Mouse (Mus musculus): ENCODE results near the gene Matn4.

Matn4 gene

GRCm38 (mm10) chr2:164436215-164436913 lies 31.4 kb upstream of the Matn4 start:
- DNase-seq (ENCODE audit: low read depth, low spot score): no peak

GRCm38 (mm10) chr2:164435216-164436090 lies 30.5 kb upstream of the Matn4 start:
- no peak for DNase-seq (ENCODE audit: low read depth, low spot score)

GRCm38 (mm10) chr2:164434681-164435080 lies 29.7 kb upstream of the Matn4 start:
- DNase-seq (ENCODE audit: low read depth, low spot score): no peak

- DNase-seq (ENCODE audit: low read depth, low spot score): no peak
Measured at GRCm38 (mm10) chr2:164433278-164433895, 28.4 kb upstream of the Matn4 start.

- no peak for DNase-seq (ENCODE audit: low read depth, low spot score)
Measured at GRCm38 (mm10) chr2:164432541-164433191, 27.7 kb upstream of the Matn4 start.

- no peak for DNase-seq (ENCODE audit: low read depth, low spot score)
Measured at GRCm38 (mm10) chr2:164431676-164432465, 26.9 kb upstream of the Matn4 start.

GRCm38 (mm10) chr2:164430697-164431096 lies 25.7 kb upstream of the Matn4 start:
- no peak for DNase-seq (ENCODE audit: low read depth, low spot score)

- DNase-seq (ENCODE audit: low read depth, low spot score): no peak
Measured at GRCm38 (mm10) chr2:164429881-164430615, 25.1 kb upstream of the Matn4 start.

GRCm38 (mm10) chr2:164428451-164428850 lies 23.5 kb upstream of the Matn4 start:
- DNase-seq (ENCODE audit: low read depth, low spot score): no peak

- DNase-seq (ENCODE audit: low read depth, low spot score): no peak
Measured at GRCm38 (mm10) chr2:164426952-164427351, 22.0 kb upstream of the Matn4 start.

GRCm38 (mm10) chr2:164426121-164426520 lies 21.2 kb upstream of the Matn4 start:
- DNase-seq (ENCODE audit: low read depth, low spot score): no peak

- no peak for DNase-seq (ENCODE audit: low read depth, low spot score)
Measured at GRCm38 (mm10) chr2:164425401-164425800, 20.4 kb upstream of the Matn4 start.

- DNase-seq (ENCODE audit: low read depth, low spot score): no peak
Measured at GRCm38 (mm10) chr2:164424406-164424805, 19.4 kb upstream of the Matn4 start.

- DNase-seq (ENCODE audit: low read depth, low spot score): no peak
Measured at GRCm38 (mm10) chr2:164423464-164423863, 18.5 kb upstream of the Matn4 start.

GRCm38 (mm10) chr2:164422675-164423393 lies 17.9 kb upstream of the Matn4 start:
- no peak for DNase-seq (ENCODE audit: low read depth, low spot score)

GRCm38 (mm10) chr2:164421979-164422378 lies 17.0 kb upstream of the Matn4 start:
- no peak for DNase-seq (ENCODE audit: low read depth, low spot score)

GRCm38 (mm10) chr2:164421306-164421705 lies 16.3 kb upstream of the Matn4 start:
- no peak for DNase-seq (ENCODE audit: low read depth, low spot score)

- DNase-seq (ENCODE audit: low read depth, low spot score): no peak
Measured at GRCm38 (mm10) chr2:164419489-164419888, 14.5 kb upstream of the Matn4 start.

GRCm38 (mm10) chr2:164418308-164418875 lies 13.4 kb upstream of the Matn4 start:
- DNase-seq (ENCODE audit: low read depth, low spot score): no peak
